Mouse (Mus musculus) B cell, adult 2 months (primary cell): ENCODE measurements around the gene Stap2.

ENCODE experiments used
- DNase-seq, 2 experiments: peaks; one replicate each; pipeline ENCODE4 v3.0.0; 2022

Gene Stap2

DNA sequence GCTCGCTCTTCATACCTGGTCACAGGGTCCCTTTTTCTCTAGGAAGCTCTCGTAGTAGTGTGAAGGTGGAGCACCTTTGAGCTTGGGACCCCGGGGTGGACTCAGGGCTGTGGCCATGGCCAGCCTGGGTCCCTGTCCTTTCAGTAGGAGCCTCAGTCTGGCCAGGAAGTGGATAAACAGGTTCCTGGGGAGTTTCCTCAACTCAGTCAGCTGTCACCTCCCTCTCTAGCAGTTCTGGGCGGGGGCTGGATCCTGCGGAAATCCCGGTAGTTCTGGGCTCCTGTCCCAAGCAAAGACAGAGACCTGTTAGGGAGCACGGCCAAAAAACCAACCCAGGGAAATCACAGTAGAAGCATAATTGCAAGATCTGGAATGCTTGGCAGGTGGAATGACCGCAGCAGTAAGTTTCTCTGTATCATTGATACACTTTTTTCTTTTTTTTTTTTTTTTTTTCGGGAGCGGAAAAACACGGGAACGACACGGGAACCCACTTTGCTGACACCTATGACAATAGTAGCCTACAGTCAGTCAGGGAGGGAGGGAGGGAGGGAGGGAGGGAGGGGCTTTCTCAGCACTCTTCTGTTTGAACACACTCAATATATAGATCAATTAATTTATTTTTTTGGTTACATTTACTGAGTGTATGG, at the start of gene Stap2, which contains the start of gene Mpnd:
Gene Stap2 (minus strand): TSS at position 170 of the 647 bp plus-strand sequence.
Gene Mpnd (plus strand): TSS at position 297 of the 647 bp plus-strand sequence.
- no peak for DNase-seq

DNA sequence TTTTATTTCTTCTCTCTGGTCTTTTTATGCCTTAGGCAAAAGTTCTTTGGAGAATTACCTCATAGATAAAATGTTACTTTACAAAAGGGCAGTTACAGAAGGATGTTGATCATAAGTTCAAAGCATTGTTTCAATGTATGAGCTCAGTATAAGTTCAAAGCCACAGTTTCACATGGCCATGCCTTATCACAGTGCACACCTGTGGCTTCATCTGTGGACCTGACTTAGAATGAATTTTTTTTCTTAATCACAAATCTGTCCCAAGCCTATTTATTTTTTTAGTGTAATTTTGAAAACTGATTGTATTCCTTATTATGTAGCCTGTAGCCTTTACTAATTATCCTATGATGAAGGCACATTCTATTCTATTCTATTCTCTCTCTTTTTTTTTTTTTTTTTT, 49.6 kb upstream of the Stap2 start:
- no peak for DNase-seq

DNA sequence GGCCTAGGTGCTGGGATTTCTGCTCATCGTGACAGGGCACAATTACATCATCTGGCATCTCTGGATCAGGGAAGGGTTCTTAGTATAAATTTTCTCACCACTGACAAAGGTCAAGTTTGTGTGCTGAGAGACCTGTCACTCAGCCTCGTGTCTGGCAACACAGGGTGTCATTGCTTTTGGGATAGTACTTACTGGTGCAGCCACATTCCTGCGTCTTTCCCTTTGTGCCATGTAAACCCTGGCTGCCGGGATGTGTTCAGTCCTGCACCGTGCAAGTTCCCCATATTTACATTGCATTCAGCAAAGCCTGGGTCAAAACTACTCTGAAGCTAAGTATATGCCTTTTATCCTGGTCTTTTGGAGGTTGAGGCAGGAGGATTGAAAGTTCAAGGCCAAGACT, 46.0 kb upstream of the Stap2 start:
- DNase-seq, result no peak

DNA sequence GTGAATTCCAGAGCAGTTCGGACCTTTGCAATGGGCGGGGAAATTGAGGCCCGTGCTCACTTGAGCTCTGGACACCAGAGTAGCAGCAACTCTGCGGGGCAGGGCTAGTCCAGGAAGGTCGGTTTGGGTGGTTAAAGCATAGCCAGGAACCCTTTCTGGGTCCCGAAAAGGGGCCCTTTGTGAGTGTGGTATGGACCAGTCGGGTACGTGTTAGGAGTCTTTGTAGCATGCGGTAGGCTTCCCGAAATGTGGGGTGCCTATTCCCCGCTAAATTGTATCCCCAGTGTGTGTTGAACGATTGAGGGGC, 35.4 kb upstream of the Stap2 start:
- no peak for DNase-seq

DNA sequence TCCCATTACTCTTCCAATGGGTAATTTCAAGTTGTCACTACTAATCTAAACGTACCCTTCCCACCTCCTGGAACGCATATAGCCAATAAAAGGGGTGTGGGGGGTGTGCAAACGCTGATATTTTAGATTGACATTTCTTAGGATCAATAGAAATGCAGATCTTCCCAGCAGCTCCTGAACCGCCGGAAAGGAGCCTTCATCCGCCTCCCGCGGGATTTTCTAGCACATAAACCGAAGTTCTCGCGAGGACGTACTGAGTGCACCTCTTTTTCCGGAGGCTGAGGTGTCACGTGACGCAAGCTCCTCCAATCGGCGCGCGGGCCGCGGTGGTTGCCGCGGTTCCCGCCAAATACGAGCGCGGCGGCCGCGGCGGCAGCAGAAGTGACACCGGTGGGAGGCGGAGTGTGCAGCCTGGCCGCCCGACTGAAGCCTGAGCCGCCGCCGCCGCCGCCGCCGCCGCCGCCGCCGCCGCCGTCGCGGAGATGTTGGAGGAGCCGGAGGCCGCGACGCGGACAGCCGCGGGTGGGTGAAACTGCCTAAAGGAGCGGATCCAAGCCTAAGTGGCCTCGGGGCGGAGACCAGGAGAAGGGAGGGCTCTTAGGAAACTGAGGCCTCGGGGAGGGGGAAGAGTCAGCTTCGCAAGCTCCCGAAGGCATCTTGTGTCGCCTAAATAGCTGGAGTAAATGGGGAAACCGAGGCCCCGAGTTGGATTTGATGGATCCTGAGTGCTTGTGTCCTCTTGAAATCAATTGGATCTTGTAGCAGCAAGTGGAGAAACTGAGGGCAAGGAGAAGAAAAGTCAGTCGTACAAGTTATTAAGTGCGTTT, 34.9 kb upstream of the Stap2 start, which contains the start of gene Chaf1a:
Gene Chaf1a (plus strand): TSS at position 410 of the 827 bp plus-strand sequence.
- DNase-seq, result peak; percentile 91 to 92

GRCm38 (mm10) chr17:56039345-56039744, 34.0 kb upstream of the Stap2 start:
- no peak for DNase-seq

GRCm38 (mm10) chr17:56038583-56039261, 33.3 kb upstream of the Stap2 start:
- DNase-seq, result no peak

DNA sequence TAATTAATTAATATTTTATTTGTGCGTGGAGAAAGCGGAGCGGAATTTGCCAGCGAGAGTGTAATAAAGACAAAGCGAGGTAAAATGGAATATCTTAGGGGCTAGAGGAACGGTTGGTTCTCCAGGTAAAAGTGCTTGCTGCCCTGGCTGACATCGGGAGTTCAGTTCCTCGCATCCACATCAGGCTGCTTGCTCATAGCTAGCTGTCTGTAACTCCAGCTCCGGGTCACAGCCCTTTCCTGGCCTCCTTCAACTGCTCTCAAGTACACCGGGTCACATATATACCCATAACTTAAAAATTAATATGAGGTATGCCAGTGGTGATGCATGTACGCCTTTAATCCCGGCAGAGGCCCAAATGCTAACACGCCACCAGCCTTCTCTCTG, 31.5 kb upstream of the Stap2 start:
- no peak for DNase-seq

GRCm38 (mm10) chr17:56036176-56036900, 31.0 kb upstream of the Stap2 start, which contains the start of gene Sh3gl1:
TSS of gene Sh3gl1 (minus strand) at chr17:56036635.
- peak; percentile 100 for DNase-seq

DNA sequence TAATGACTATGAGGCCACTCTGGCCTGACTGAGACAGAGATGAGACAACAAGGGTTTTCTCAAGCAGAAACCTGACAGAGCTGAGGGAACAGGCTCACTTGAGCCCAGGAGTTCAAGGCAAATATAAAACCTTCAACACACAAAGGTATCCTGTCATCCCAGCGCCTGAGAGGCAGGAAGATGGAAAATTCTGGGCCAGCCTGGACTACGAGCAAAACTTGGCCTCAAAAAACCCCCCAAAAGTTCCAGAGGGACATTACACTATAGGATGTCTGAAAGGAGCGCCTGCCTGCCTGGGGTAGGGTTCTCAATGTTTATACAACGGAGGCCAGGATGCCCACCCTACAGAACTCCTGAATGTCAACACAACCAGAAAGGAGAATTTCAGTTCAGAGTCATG, 29.8 kb upstream of the Stap2 start:
- DNase-seq, result no peak

DNA sequence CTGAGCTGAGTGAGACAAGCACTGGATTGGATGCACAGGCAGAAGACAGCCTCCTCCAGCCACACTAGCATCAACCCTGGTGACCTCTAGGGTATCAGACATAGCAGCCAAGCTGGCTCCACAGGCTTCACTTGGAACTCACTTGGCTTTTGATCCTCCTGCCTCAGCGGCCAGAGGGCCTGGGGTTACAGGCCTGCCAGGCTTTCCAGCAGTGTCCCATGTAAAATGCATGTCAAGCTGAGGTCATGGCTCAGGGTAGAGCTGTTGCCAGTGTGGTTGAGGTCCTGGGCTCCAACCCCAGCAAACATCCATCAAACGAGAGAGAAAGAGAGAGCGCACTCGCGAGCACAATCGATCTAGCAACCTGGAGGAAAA, 29.3 kb upstream of the Stap2 start:
- no peak for DNase-seq

DNA sequence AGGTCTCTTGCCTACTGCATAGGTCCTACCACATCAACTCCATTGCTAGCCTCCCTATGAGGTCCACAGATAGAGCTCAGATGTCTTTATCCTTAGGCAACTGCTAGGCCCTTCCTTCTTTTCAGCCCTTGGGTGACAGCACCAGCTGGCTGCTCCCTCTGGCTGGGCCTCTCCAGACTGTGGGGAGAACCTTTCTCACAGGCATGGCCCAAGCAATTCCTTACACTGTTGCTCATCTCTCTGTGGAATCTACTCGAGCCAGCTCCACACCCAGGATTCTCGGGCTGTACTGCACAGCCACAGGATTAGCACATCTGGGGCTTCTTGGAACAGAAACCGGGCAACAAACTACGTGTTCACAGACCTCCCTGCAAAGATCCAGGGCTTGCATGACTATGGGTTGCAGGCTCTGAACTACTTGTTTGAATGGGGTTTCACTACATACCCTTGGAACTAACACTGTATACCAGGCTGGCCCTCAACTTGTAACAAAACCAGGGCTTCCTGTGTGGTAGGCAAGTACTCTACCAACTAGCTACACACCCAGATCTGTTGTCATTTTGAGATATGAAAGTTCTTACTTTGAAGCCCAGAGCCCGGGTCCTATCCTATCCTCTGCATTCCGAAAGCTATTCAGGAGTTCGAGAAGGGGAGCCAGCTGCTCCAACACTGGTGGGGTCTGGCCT, 28.8 kb upstream of the Stap2 start:
- no peak for DNase-seq

GRCm38 (mm10) chr17:56032831-56033230, 27.4 kb upstream of the Stap2 start:
- DNase-seq, result peak; percentile 69 to 77

DNA sequence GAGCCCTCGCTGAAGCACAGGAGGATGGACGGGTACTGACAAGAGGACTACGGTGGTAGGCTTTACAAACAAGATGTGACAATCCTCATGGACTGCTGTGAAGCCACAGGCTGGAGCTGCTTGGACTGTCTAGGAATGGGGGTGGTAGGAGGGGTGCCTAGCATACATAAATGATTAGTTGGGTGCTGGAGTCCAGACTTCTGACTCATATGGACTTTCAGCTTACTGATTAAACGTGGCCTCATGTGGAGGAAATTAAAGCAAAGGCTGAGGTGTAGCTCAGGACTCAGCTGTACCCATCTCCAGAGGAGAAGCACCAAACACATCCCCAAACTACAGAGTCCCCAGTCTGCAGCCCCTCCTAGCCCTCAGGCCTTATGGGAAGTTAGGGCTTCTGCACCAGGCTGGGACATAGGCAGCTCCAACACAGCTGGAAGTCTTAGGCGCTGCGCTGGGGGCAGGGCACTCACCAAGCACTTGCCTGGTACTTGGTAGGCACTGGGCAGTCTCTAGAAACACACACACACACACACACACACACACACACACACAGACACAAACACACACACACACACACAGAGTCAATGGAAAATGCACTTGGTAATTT, 26.8 kb upstream of the Stap2 start:
- no peak for DNase-seq

DNA sequence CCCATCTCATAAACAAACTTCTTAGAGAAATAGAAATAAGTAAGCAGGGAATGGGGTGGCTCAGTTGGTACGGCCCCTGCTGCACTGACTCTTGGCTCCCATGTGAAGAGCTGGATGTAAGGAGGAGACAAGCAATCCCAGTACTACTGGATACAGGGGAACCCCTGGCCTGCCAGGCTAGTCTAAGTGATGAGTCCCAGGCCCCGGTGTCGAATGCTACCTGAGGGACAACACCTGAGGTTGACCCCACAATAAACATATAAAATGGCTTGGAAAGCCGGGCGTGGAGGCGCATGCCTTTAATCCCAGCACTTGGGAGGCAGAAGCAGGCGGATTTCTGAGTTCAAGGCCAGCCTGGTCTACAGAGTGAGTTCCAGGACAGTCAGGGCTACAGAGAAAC, 26.0 kb upstream of the Stap2 start:
- DNase-seq, result no peak

GRCm38 (mm10) chr17:56030919-56031318, 25.5 kb upstream of the Stap2 start:
- no peak for DNase-seq

GRCm38 (mm10) chr17:56030238-56030870, 25.0 kb upstream of the Stap2 start:
- no peak for DNase-seq

- no peak for DNase-seq
These were observed 22.5 kb upstream of the Stap2 start for GRCm38 (mm10) chr17:56027801-56028441.

DNA sequence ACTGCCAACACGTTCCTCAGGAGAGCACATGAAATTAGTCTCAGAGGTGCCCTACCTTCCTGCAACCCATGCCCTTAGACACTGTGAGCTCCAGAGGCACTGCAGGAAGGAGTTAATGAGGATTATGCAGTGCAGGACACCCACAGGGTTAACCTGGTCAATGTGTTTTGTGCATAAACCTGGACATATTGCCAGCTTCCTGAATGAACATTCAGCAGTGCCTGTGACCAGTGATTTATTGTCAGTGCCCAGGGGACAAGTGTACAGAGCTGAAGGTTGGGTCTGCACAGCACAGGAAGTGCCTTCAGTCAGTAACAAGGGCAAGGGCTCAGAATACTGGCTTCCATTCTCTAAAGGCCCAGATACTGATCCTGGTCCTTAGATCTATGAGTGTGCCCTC, 21.5 kb upstream of the Stap2 start:
- DNase-seq, result no peak

- no peak for DNase-seq
These were observed 20.9 kb upstream of the Stap2 start for GRCm38 (mm10) chr17:56026303-56026702.

GRCm38 (mm10) chr17:56024931-56025330, 19.5 kb upstream of the Stap2 start:
- no peak for DNase-seq
